Mouse (Mus musculus): ENCODE results near the gene Npas4.

GRCm38 (mm10) chr19:5021416-5021815 lies 31.3 kb upstream of the Npas4 start:
- TF ChIP-seq CTCF (IDR thresholded peaks at IDR 0.05; ENCODE audit: low read depth, low read length): no peak
- no peak for TF ChIP-seq GATA2 (IDR thresholded peaks at IDR 0.05; ENCODE audit: borderline replicate concordance, low read depth, low read length)
- TF ChIP-seq TAL1 (conservative IDR thresholded peaks at IDR 0.05; ENCODE audit: low read depth, low read length): no peak
- TF ChIP-seq GATA1 (IDR thresholded peaks at IDR 0.05; ENCODE audit: borderline replicate concordance, low read length): no peak
